Mouse (Mus musculus): Measurements from ENCODE around the gene Micu1. TPM values are rescaled to one million over a fixed set of nuclear protein-coding genes. Genes with fewer than 3 reads are reported as not detected.
A peak's percentile ranks its signal among the peaks of the same experiment; 100 is the strongest.

Micu1 gene
- polyA plus RNA-seq, 1 experiment from 2014 or later: 88.2 TPM

DNA sequence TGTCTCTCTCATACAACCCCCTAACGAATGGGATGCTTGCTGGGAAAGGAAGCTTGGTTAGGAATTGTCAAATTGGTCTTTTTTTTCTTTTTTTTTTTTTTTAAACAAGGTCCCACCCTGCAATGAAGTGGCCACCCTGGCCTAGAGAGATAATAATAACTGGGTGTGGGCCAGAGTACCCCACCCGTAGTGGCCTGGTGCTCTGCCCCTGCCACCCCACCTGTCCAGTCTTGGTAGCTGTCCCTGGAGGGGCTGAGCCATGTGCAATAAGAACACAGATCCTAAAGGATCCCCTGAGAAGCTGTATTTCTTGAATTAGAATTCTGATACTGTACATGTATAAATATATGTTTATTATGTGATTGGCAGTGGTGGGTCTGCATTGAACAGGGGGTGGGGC, 196.7 kb downstream of the Micu1 start:
- 22% methylated on average over 2 of the region's 2 CpGs for WGBS
- Histone ChIP-seq H3K27me3 (no peaks in the 10 kb centered on the region), H3K36me3 (peaks cover 41% of the 10 kb centered on the region), H3K4me2 (replicated peaks) (peak overlapping the region; percentile 41), H3K9ac (peak overlapping the region; percentile 15; the same call in 1 of the 2 replicates), H3K4me3 (replicated peaks) (peak overlapping the region; percentile 16), H3K4me1 (peaks cover 88% of the 10 kb centered on the region), H3K27ac (replicated peaks) (peak overlapping the region; percentile 99), H3K9me3 (replicated peaks) (no peaks in the 10 kb centered on the region)
- ATAC-seq (ENCODE audit: insufficient number of reproducible peaks, low FRiP score, low TSS enrichment, low read depth): no peak

DNA sequence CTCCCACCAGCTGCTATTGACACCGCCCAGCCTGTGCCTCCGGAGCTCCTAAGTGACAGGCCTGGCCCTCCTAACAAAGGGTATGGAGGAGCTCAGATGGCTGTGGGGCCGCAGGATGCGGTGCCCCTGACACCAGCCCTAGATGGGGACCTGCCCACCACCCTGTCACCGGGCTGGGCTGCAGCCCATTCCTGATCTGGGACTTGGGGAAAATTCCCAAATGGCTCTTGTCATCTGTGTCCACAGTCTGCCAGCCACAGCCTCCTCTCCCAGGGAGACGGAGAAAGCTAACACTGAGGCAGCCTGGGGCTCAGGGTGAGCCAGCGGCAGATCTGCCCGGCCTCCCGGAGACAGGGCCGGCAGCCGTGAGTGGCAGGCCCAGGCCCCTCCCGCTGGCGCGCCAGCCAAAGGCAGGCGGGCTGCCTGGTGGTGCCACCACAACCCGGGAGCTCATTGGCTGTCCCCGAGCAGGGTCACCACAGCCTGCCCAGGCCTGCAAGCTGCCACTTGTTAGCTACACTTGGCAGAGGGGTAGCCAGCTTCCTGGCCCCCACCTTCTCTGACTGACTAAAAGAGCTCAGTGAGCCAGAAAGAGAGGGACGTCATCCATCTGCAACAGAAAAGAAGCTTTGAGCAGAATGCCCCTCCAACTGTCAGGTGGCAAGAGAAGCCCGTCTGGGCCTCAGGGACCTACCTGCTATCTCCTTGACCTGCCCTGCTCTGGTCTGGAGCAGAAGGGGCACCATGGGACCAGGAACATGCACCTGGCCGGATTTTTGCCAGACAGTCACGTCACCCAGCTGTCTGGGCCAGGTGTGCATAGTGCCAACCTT, 197.3 kb downstream of the Micu1 start:
- Histone ChIP-seq H3K9me3 (replicated peaks) (no peaks in the 10 kb centered on the region), H3K27me3 (no peaks in the 10 kb centered on the region), H3K36me3 (peaks cover 34% of the 10 kb centered on the region), H3K4me1 (peaks cover 84% of the 10 kb centered on the region), H3K4me2 (replicated peaks) (peak overlapping the region; percentile 41), H3K4me3 (replicated peaks) (peak overlapping the region; percentile 16), H3K9ac (peak overlapping the region; percentile 21), H3K27ac (replicated peaks) (peak overlapping the region; percentile 99)
- ATAC-seq (ENCODE audit: insufficient number of reproducible peaks, low FRiP score, low TSS enrichment, low read depth): peak; percentile 93
- WGBS: 4% methylated on average over 20 of the region's 21 CpGs

DNA sequence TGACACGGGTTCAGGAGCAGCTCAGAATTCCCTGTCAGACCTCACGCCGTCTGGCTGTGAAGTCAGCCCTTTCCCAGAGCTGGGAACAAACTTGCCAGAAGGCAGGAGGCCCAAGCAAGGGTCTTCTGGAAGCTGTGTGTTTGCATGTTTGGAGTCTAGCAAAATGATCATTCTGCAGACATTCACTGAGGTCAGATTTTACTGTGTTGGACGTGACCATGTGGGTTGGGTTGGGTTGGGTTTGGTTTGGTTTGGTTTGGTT, 197.8 kb downstream of the Micu1 start:
- Histone ChIP-seq H3K4me1 (peaks cover 79% of the 10 kb centered on the region), H3K4me2 (replicated peaks) (peak overlapping the region; percentile 41), H3K27ac (replicated peaks) (peak overlapping the region; percentile 99), H3K27me3 (no peaks in the 10 kb centered on the region), H3K4me3 (replicated peaks) (no peak overlapping the region), H3K9ac (peak overlapping the region; percentile 21; the same call in 1 of the 2 replicates), H3K36me3 (peaks cover 29% of the 10 kb centered on the region), H3K9me3 (replicated peaks) (no peaks in the 10 kb centered on the region)
- ATAC-seq (ENCODE audit: insufficient number of reproducible peaks, low FRiP score, low TSS enrichment, low read depth): no peak
- WGBS: 14% methylated on average over 4 of the region's 4 CpGs

DNA sequence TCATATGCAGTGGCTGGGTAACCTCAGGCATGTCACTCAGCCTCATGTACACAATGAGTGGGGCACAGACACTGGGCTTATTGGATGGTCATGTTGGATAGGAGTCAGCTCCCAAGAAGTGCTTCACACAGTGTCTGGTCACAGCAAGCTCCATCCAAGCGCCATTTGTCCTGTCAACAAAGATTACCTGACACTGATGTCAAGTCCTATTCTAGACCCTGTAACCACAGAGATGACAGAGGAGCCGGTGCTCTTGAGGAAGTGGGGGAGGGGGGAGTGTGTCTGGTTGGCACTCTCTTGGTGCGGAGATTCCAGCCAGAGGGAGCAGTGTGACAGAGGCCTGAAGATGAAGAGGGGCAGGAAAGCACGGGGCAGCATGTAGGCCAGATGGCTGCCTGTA, 198.7 kb downstream of the Micu1 start:
- Histone ChIP-seq H3K36me3 (peaks cover 21% of the 10 kb centered on the region), H3K4me2 (replicated peaks) (no peak overlapping the region), H3K9me3 (replicated peaks) (no peaks in the 10 kb centered on the region), H3K4me1 (peaks cover 76% of the 10 kb centered on the region), H3K9ac (no peak overlapping the region), H3K27me3 (no peaks in the 10 kb centered on the region), H3K27ac (replicated peaks) (peak overlapping the region; percentile 99), H3K4me3 (replicated peaks) (no peak overlapping the region)
- no peak for ATAC-seq (ENCODE audit: insufficient number of reproducible peaks, low FRiP score, low TSS enrichment, low read depth)
- 47% methylated on average over 4 of the region's 4 CpGs for WGBS

DNA sequence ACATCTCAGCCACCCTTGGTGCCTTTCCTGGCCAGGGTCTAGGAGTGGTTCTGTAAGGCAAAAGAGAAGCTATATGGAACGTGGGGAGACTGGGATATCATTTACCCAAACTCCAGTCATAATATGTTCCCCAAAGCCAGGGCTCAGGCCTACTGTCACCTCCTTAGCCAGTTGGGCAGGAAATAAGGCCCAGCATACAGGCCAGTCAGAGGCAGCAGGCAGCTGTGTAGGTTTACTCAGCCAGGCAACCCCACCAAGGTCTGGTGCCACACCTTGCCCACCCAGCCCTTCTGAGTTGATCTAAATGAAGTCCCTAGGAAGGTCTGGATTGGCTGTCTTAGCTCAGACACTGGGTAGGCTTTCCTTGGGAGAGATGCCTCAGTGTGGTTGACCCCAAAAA, 199.2 kb downstream of the Micu1 start:
- ATAC-seq (ENCODE audit: insufficient number of reproducible peaks, low FRiP score, low TSS enrichment, low read depth): no peak
- Histone ChIP-seq H3K36me3 (peaks cover 15% of the 10 kb centered on the region), H3K27me3 (no peaks in the 10 kb centered on the region), H3K27ac (replicated peaks) (peak overlapping the region; percentile 99; the same call in 1 of the 2 replicates), H3K9me3 (replicated peaks) (no peaks in the 10 kb centered on the region), H3K4me2 (replicated peaks) (no peak overlapping the region), H3K9ac (no peak overlapping the region), H3K4me3 (replicated peaks) (no peak overlapping the region), H3K4me1 (peaks cover 71% of the 10 kb centered on the region)
- WGBS: 63% methylated on average over 1 of the region's 1 CpGs

DNA sequence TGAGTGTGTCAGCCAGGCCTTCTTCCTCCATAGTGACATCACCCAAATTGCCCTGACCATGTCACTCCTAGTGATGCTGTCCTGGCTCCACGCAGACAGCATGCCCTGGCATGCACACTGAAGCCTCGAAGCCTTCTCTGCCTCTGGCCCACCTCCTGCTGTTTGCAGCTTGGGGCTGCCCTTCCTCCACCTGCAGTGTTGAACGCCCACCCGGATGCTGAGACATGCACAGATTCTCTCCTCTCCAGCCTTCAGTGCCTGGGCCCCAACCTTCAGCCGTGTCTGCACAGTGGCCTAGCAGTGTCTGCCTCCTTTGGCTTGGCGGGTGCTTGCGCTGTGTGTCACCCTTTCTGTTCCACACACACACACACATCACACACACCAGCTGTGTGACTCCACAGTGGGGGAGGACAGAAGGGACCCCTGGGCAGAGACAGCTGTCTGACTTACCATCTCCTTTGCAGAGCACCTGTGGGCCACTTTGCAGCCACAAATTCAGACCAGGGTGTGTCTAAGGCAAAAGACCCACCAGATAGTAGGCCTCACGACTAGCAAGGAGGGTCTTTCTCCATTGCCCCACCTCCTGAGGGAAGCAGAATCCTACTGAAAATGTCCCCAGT, 199.8 kb downstream of the Micu1 start:
- no peak for ATAC-seq (ENCODE audit: insufficient number of reproducible peaks, low FRiP score, low TSS enrichment, low read depth)
- no peak overlapping the region for H3K9ac ChIP-seq
- H3K27me3 ChIP-seq: no peaks in the 10 kb centered on the region
- WGBS: 60% methylated on average over 8 of the region's 8 CpGs
- H3K27ac ChIP-seq (replicated peaks): peak overlapping the region; percentile 99; the same call in 1 of the 2 replicates
- peaks cover 66% of the 10 kb centered on the region for H3K4me1 ChIP-seq
- no peaks in the 10 kb centered on the region for H3K9me3 ChIP-seq (replicated peaks)
- H3K36me3 ChIP-seq: peaks cover 9% of the 10 kb centered on the region; the same call in 1 of the 2 replicates
- H3K4me3 ChIP-seq (replicated peaks): no peak overlapping the region
- no peak overlapping the region for H3K4me2 ChIP-seq (replicated peaks)

DNA sequence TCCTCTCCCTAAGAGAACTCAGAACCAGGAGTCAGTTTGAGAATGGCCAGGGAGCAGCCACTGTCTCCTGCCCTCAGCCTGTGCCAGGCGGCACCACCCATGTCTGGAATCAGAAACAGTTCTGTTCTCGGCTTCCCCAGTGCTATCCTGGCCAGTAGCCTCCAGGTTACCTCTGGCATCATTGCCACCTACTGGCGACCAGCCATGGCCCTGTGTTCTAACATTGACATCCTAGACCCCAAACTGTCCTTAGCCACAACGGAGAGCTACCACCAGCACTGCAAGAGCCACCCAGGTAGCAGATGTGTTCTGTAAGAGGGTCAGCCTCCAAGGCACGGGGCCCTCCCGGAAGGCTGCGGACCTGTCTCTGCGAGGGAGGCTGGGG, 200.3 kb downstream of the Micu1 start:
- WGBS: 54% methylated on average over 8 of the region's 8 CpGs
- peak overlapping the region; percentile 48; the same call in 1 of the 2 replicates for H3K27ac ChIP-seq (replicated peaks)
- no peaks in the 10 kb centered on the region for H3K9me3 ChIP-seq (replicated peaks)
- H3K27me3 ChIP-seq: no peaks in the 10 kb centered on the region
- no peak overlapping the region for H3K9ac ChIP-seq
- peaks cover 66% of the 10 kb centered on the region for H3K4me1 ChIP-seq
- no peak for ATAC-seq (ENCODE audit: insufficient number of reproducible peaks, low FRiP score, low TSS enrichment, low read depth)
- no peak overlapping the region for H3K4me2 ChIP-seq (replicated peaks)
- no peak overlapping the region for H3K4me3 ChIP-seq (replicated peaks)
- H3K36me3 ChIP-seq: peaks cover 4% of the 10 kb centered on the region; the same call in 1 of the 2 replicates

DNA sequence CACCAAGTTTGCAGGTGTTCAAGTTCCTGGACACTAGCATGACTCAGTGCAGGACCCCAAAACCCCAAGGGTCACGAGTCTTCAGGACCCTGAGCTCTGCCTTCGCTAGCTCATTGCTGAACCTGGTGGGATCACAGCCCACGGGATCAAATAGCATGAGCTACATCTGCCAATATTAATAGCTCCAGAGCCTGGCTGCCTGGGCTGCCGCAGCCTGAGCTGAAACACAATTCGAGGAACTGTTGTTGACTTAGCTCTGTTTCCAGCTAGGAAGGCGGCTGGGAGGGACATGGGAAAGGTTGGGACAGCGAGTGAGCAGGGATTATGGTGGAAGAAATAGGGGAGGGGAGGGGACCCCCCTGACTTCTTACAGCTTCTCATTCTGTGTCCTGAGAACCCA, 200.9 kb downstream of the Micu1 start:
- Histone ChIP-seq H3K27ac (replicated peaks) (peak overlapping the region; percentile 48), H3K9ac (no peak overlapping the region), H3K27me3 (no peaks in the 10 kb centered on the region), H3K4me1 (peaks cover 68% of the 10 kb centered on the region), H3K4me2 (replicated peaks) (no peak overlapping the region), H3K4me3 (replicated peaks) (no peak overlapping the region), H3K36me3 (0 out of 2 replicates have a peak, but pooled peaks cover under 1% of the 10 kb centered on the region), H3K9me3 (replicated peaks) (no peaks in the 10 kb centered on the region)
- ATAC-seq (ENCODE audit: insufficient number of reproducible peaks, low FRiP score, low TSS enrichment, low read depth): no peak
- 30% methylated on average over 7 of the region's 7 CpGs for WGBS

DNA sequence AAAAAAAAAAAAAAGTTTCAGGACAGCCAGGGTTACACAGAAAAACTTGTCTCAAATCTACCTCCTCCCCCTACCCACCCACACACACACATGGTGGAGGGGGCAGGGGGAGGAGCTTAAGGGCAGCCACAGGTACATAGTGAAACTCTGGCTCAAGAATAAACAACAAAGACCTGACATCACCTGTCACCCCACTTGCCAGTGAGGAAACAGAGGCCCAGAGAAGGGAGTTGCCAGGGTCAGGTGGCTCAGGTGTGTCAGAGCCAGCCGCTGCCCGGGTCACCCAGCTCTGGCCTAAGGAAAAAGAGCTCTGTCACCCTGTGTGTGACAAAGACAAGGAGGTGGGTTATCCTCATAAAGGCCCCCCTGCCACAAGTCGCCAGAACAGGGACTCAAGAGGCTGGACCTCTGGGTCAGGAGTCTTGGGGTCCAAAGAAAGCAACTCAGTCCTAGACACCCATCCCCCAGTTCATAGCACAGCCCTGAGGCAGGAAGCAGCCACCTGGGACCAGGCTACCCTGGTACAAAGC, 204.9 kb downstream of the Micu1 start:
- Histone ChIP-seq H3K4me1 (peaks cover 64% of the 10 kb centered on the region), H3K4me3 (replicated peaks) (no peak overlapping the region), H3K9me3 (replicated peaks) (no peaks in the 10 kb centered on the region), H3K27me3 (no peaks in the 10 kb centered on the region; the same call in 1 of the 2 replicates), H3K9ac (no peak overlapping the region), H3K36me3 (no peaks in the 10 kb centered on the region), H3K4me2 (replicated peaks) (no peak overlapping the region), H3K27ac (replicated peaks) (peak overlapping the region; percentile 86)
- no peak for ATAC-seq (ENCODE audit: insufficient number of reproducible peaks, low FRiP score, low TSS enrichment, low read depth)
- WGBS: 69% methylated on average over 3 of the region's 3 CpGs

DNA sequence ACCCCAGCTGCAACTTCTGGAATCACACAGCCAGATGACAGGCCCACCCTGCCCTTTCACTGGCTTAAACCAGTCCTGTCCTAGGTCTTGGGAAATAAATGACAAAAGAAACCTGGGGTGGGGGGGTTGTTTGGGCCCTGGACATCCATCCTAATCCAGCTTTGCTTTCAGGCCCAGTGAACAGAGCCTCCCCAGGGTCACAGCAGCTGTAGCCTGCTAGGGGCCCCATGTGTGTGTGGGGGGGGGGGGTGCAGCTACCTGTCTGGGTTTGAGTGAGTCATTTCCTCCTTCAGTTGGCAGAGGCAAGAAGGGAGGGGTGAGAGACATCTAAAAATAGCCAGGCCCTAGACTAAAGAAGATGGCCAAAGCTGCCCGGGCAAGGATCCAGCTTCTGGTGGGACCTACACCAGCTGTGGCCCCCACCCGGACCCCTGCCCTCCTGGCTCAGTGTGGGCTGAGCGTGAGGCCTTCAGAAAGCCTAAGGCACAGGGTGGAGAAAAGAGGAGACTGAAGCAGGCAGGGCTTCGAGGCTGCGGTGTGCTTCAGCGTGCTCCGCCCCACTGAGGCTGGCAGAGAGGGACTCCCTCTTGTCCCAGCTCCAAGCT, 205.5 kb downstream of the Micu1 start:
- H3K4me2 ChIP-seq (replicated peaks): no peak overlapping the region
- H3K9ac ChIP-seq: no peak overlapping the region
- 18% methylated on average over 7 of the region's 7 CpGs for WGBS
- no peaks in the 10 kb centered on the region for H3K36me3 ChIP-seq
- H3K27ac ChIP-seq (replicated peaks): peak overlapping the region; percentile 86
- H3K4me1 ChIP-seq: peaks cover 58% of the 10 kb centered on the region
- ATAC-seq (ENCODE audit: insufficient number of reproducible peaks, low FRiP score, low TSS enrichment, low read depth): peak; percentile 52
- H3K27me3 ChIP-seq: no peaks in the 10 kb centered on the region; the same call in 1 of the 2 replicates
- H3K9me3 ChIP-seq (replicated peaks): no peaks in the 10 kb centered on the region
- no peak overlapping the region for H3K4me3 ChIP-seq (replicated peaks)

DNA sequence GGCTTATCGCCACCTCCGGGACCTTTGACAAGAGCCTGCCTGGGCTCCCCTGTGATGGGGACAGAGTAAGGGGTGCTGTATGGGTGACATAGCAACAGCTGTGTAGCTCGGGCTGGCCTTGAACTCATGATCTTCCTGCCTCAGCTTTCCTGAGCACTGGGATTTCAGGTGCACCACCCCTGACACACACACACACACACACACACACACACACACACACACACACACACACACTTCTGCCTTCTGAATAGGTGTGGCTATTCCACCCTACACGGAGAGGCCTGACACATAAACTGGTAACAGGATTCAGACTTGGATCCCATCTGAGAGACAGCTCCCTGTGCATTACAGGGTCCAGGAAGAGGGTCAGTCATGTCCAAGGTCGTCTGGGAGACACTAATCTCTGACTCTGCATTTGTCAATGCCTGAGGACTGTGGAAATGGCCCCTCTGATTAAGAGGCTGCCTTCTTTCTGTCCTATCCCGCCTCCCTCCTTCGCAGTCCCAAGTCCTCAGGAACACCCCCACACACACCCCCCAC, 206.6 kb downstream of the Micu1 start:
- no peaks in the 10 kb centered on the region for H3K36me3 ChIP-seq
- no peak overlapping the region for H3K9ac ChIP-seq
- no peak overlapping the region for H3K4me3 ChIP-seq (replicated peaks)
- H3K27me3 ChIP-seq: no peaks in the 10 kb centered on the region; the same call in 1 of the 2 replicates
- H3K9me3 ChIP-seq (replicated peaks): no peaks in the 10 kb centered on the region
- peak overlapping the region; percentile 35 for H3K4me2 ChIP-seq (replicated peaks)
- peak overlapping the region; percentile 86 for H3K27ac ChIP-seq (replicated peaks)
- 52% methylated on average over 7 of the region's 7 CpGs for WGBS
- H3K4me1 ChIP-seq: peaks cover 49% of the 10 kb centered on the region
- no peak for ATAC-seq (ENCODE audit: insufficient number of reproducible peaks, low FRiP score, low TSS enrichment, low read depth)
